Mouse (Mus musculus) thymus, postnatal 14 days (tissue): ENCODE results near the gene Ripor2.
"Not testable (repeated sequence)": the region's sequence is repeated elsewhere in the genome, so short reads cannot be mapped to it uniquely, and the experiment has no call there.

Experiments used
- DNase-seq: peaks from one replicate; pipeline ENCODE4 v3.0.0; 2021

Gene Ripor2

GRCm38 (mm10) chr13:24715601-24716000 is 133.6 kb downstream of the Ripor2 start:
- DNase-seq = no peak

- DNase-seq = no peak
Measured at GRCm38 (mm10) chr13:24716441-24716840, 134.5 kb downstream of the Ripor2 start.

GRCm38 (mm10) chr13:24717677-24718076 is 135.7 kb downstream of the Ripor2 start:
- DNase-seq = no peak

DNA sequence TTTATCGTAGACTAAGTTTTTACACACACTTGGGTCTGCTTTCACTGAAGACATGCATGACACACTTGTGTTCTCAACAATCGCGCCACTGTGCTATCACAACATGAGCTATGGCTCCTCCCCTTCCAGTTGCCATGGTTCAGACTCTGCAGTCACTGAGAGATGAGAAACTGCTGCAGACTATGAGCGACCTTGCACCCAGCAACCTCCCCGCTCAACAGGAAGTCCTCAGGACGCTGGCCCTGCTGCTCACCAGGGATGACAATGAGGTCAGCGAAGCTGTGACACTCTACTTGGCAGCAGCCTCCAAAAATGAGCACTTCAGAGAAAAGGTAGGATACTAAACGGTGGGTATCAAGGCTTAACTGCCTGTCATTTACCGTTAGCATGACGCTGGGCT is 139.5 kb downstream of the Ripor2 start:
- no peak for DNase-seq

- no peak for DNase-seq
Measured at GRCm38 (mm10) chr13:24723699-24724394, 141.9 kb downstream of the Ripor2 start.

GRCm38 (mm10) chr13:24724395-24724759 is 142.4 kb downstream of the Ripor2 start:
- DNase-seq = no peak

DNA sequence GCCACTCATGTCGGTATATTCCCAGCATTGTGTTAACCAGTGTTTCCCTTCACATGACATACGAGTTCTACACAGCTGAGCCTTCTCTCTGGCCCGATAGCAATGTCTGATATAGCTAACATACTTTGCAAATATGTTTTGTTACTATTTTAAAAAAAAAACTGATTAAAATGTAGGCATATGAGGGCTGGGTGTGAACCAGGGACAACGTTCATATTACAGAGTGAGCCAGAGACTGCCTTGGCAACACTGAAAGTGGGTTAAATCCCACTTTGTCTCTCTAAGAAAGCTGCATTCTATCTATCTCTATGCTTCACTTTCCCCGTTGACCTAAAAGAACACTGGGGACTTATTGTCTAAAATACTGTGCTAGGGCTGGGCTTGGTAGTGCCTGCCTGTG is 147.1 kb downstream of the Ripor2 start:
- DNase-seq = no peak

DNA sequence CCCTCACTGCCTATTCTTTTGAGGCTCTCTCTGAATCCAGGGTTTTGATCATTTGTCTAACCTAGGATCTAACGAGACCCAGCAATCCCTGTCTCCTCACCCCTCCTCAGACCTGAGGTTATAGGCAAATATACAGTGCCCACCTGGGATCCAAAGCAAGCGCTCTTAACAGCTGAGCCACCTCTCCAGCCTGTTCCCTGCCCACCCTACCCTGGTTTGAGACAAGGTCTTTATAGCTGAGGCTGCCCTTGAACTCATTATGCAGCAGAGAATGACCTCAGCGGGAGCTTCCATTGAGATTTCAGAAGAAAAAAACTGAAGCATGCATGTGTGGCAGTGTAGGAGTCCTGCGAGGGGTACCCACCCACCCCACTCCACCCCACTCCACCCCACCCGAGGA is 152.5 kb downstream of the Ripor2 start:
- no peak for DNase-seq

GRCm38 (mm10) chr13:24735608-24736131 is 153.7 kb downstream of the Ripor2 start:
- no peak for DNase-seq

DNA sequence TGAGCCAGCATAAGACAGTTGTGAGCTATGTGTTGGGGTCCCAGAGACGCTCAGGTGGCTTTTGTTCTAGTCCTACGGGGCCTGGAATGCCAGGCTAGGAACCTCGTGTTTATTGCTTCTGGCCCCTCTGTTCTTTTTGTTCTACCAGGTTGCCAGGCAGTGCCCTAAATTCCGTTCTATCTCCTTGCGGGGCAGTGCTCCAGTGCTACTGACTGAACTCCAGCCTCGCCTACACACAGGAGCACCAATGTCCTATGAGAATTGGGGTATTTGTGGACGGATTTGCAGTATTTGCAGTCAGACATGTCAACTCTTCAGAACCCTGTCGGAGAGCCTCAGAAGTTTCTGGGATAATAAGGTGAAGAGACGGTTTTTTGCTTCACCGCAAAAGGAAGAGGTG is 159.0 kb downstream of the Ripor2 start, which contains the start of gene Armh2:
TSS of gene Armh2 (plus strand) at position 205 of the 400 bp plus-strand sequence.
- no peak for DNase-seq

DNA sequence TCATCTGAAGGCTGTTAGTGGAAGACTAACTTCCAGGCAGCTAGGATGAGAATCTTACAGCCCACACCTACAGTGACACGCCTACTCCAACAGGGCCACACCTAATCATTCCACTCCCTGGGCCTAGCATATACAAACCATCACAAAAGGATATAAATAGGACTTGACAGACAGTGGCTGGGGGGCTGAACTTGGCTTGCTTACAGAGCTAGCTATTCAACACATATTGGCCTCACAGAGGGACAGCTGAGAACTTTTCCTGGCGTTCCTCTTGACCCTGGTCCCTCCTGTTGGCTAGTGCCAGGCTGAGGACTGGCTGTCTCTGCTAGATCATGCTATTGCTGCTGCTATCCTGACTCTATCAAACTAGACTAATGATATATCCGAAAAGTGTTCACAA is 165.8 kb downstream of the Ripor2 start:
- DNase-seq = no peak

DNA sequence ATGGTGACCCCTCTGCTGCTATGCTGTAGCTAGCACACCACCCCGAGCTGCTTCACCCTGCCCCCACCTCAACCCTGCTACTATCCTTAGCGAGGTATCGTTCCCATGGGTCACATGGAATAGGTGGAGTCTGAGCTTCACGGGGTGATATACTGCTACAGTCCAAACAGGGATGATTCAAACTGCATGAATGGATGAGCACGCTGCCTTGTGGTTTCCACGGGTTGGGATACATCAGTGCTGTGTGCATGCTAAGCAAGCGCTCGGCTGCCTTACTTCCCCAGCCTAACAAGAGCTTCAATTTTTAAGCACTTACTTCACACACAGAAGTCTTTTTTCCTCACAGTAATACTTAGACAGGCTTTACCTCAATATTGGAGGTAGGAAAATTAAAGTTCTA is 168.8 kb downstream of the Ripor2 start:
- no peak for DNase-seq

- no peak for DNase-seq
Measured at GRCm38 (mm10) chr13:24751396-24751795, 169.4 kb downstream of the Ripor2 start.

- DNase-seq = no peak
Measured at GRCm38 (mm10) chr13:24756756-24757155, 174.8 kb downstream of the Ripor2 start.

- no peak for DNase-seq
Measured at GRCm38 (mm10) chr13:24757820-24758564, 176.0 kb downstream of the Ripor2 start.

DNA sequence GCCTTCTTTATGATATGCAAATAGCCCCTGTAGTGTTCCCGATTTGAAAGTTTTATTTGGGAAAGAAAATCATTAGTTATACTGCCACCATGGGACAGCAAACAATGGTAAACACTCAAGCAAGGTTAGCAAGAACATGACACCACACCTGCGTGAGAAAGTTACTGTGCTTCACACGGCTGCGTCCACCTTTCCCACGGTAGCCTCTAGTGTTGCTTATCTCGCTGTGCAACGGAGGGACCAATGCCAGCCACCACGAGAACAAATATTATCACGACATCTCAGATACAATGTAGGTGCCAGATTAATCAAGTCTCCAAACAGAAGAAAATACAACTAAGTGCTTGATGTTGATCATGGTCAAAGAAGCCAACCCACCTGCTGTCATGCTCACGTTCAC is 177.5 kb downstream of the Ripor2 start:
- DNase-seq = no peak

- no peak for DNase-seq
Measured at GRCm38 (mm10) chr13:24760351-24760870, 178.4 kb downstream of the Ripor2 start.

DNA sequence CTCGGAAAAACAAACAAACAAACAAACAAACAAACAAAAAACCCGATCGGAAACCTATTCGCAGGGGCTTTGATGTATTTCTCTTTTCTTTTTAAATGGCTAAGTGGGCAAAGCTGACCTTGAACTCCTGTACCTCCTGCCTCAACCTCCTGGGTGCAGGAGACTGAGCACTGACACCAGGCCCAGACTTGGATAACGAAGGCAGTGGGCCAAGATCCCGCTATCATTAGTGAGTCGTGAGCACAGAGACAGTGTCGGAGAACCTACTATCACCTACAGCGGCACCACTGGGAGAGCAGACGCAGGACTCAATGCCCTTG is 179.1 kb downstream of the Ripor2 start:
- no peak for DNase-seq

- peak; percentile 95 for DNase-seq
Measured at GRCm38 (mm10) chr13:24761403-24762227, 179.6 kb downstream of the Ripor2 start, which contains the start of gene Gmnn. Gmnn (minus strand) TSS chr13:24761923.

DNA sequence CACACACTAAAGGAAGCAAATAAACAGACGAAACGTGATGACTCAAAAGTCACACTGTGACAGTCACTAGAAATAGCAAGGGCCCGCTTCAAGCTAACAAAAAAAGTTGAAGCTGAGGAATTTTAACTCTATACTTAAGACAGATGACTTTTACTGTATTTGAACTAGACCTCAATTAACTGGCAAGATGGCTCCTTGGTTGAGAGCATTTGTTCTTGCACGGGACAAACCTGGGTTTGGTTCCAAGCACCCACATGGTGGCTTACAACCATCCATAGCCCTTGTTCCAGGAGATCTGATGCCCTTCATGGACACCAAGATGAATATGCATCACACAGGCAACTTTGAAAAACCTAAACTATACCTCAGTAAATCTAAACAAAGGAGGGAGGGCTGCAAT is 180.3 kb downstream of the Ripor2 start:
- DNase-seq = no peak

DNA sequence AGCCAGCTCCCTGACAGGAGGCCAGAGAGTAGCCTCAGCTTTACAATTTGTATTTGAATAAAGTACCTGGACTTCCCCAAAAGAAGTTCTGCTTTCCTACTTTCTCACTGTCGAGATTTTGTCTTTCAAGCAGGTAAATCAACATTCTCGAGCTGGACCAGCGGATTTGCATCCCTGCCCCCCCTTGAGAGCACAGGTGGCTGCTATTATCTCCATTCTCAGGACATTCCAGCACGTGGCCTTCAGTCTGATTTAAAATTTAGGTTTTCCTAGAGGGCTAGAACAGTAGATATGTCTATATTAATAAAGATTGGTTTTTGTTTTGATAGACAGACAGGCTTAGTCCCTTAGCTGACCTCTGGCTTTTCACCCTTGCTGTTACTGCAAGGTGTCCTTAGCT is 185.8 kb downstream of the Ripor2 start:
- DNase-seq = not testable (repeated sequence)

DNA sequence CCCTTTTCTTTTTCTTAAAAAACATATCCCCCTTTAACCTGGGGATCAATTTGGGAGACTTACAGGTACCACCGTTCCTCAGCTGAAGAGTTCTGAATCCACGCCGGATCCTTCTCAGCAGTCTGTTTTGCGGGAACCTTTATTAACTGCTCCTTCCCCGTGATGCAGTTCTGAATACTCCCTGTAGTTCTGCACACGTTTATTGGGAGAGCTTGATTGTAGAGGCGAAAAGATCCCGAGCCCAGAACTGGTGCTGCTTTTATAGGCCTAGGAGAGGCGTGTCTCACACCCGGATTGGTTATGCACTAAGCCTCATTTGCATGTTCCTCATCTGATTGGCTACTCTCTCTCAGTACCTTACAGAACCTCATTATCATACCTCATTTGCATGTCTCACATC is 189.5 kb downstream of the Ripor2 start:
- not testable (repeated sequence) for DNase-seq
